ENCODE assay signal across 8 mouse cellular contexts in genomic region chr11:102230006-102230741, GRCm38 (mm10). TPM values are rescaled to one million over a fixed set of nuclear protein-coding genes. Genes with fewer than 3 reads are reported as not detected.
A peak's percentile ranks its signal among the peaks of the same experiment; 100 is the strongest.
DNase-seq lines count a peak whose midpoint lies in the region; ATAC-seq and TF ChIP-seq lines count a peak whose summit lies in the region.

TSS of gene Hdac5 (minus strand) at chr11:102230166.

- no peak for TF ChIP-seq POLR2A in bone marrow macrophage, adult 2 months (IDR thresholded peaks at IDR 0.05; ENCODE audit: borderline replicate concordance, low read depth, low read length)
- peak; percentile 81 for TF ChIP-seq POLR2A in embryonic fibroblast, embryonic 13.5 days (IDR thresholded peaks at IDR 0.05; ENCODE audit: low read depth, low read length)

- peak within 1 kb of the TSS; percentile 88 for H3K4me2 ChIP-seq in kidney, embryonic 14.5 days (replicated peaks; ENCODE audit: low read depth, low read length)
- peak within 1 kb of the TSS; percentile 75 for H3K4me2 ChIP-seq in limb, embryonic 15.5 days

- H3K9me3 ChIP-seq in kidney, embryonic 14.5 days (ENCODE audit: control insufficient read depth, low read length), result no peaks in the 10 kb centered on the region
- no peaks in the 10 kb centered on the region for H3K9me3 ChIP-seq in limb, embryonic 15.5 days

- peak; percentile 90 for ATAC-seq in kidney, embryonic 14.5 days (ENCODE audit: low FRiP score, low TSS enrichment)
- ATAC-seq in limb, embryonic 15.5 days (ENCODE audit: insufficient number of reproducible peaks, low FRiP score, low TSS enrichment, low read depth), result peak; percentile 92

- H3K4me1 ChIP-seq in bone marrow macrophage, adult 2 months (ENCODE audit: control insufficient read depth, insufficient read depth, low read length), result peaks cover 21% of the 10 kb centered on the region
- peaks cover 7% of the 10 kb centered on the region; the same call in 1 of the 2 replicates for H3K4me1 ChIP-seq in embryonic fibroblast, embryonic 13.5 days (ENCODE audit: control insufficient read depth, insufficient read depth, low read length)
- H3K4me1 ChIP-seq in kidney, embryonic 14.5 days (ENCODE audit: control insufficient read depth, insufficient read depth, low read length), result peaks cover 21% of the 10 kb centered on the region
- H3K4me1 ChIP-seq in limb, embryonic 15.5 days, result peaks cover 42% of the 10 kb centered on the region

- WGBS in kidney, embryonic 14.5 days, result under 1% methylated on average over 40 of the region's 49 CpGs
- under 1% methylated on average over 49 of the region's 49 CpGs for WGBS in limb, embryonic 15.5 days

- H3K27me3 ChIP-seq in kidney, embryonic 14.5 days (ENCODE audit: control insufficient read depth, insufficient read depth, low read length), result no peaks in the 10 kb centered on the region
- H3K27me3 ChIP-seq in limb, embryonic 15.5 days, result no peaks in the 10 kb centered on the region

- H3K9ac ChIP-seq in kidney, embryonic 14.5 days (ENCODE audit: low read depth, low read length), result peak within 1 kb of the TSS; percentile 92
- H3K9ac ChIP-seq in limb, embryonic 15.5 days, result peak within 1 kb of the TSS; percentile 86

- H3K4me3 ChIP-seq in bone marrow macrophage, adult 2 months (ENCODE audit: insufficient read depth, low read length), result peak within 1 kb of the TSS; percentile 99
- peak within 1 kb of the TSS; percentile 70 for H3K4me3 ChIP-seq in embryonic fibroblast, embryonic 13.5 days (ENCODE audit: insufficient read depth, low read length)
- H3K4me3 ChIP-seq in kidney, embryonic 14.5 days (ENCODE audit: low read length), result peak within 1 kb of the TSS; percentile 92
- H3K4me3 ChIP-seq in limb, embryonic 15.5 days, result peak within 1 kb of the TSS; percentile 84

- H3K27ac ChIP-seq in bone marrow macrophage, adult 2 months (ENCODE audit: insufficient read depth, low read depth, low read length), result peak within 1 kb of the TSS; percentile 96
- peak within 1 kb of the TSS; percentile 67 for H3K27ac ChIP-seq in embryonic fibroblast, embryonic 13.5 days (ENCODE audit: insufficient read depth, low read length)
- peak within 1 kb of the TSS; percentile 62; the same call in 1 of the 2 replicates for H3K27ac ChIP-seq in kidney, embryonic 14.5 days (ENCODE audit: low read depth, low read length)
- H3K27ac ChIP-seq in limb, embryonic 15.5 days, result peak within 1 kb of the TSS; percentile 86

- DNase-seq in A20 (ENCODE audit: low read depth, low spot score), result peak; percentile 99
- peak; percentile 98 to 99 for DNase-seq in heart, adult 9 months (ENCODE audit: low spot score in 2 of 2)
- DNase-seq in monocyte, adult 2 months (ENCODE audit: low read depth in 1 of 2, low spot score in 2 of 2), result peak; percentile 94 to 98
- peak; percentile 97 to 98 for DNase-seq in spleen, postnatal 36 days (ENCODE audit: low spot score in 2 of 2)

- no peak for TF ChIP-seq CTCF in bone marrow macrophage, adult 2 months (IDR thresholded peaks at IDR 0.05; ENCODE audit: low read depth, low read length)
- no peak for TF ChIP-seq CTCF in embryonic fibroblast, embryonic 13.5 days (IDR thresholded peaks at IDR 0.05; ENCODE audit: borderline replicate concordance, insufficient read depth, low read length)

- no peaks in the 10 kb centered on the region for H3K36me3 ChIP-seq in kidney, embryonic 14.5 days (ENCODE audit: control insufficient read depth, insufficient read depth, low read length)
- H3K36me3 ChIP-seq in limb, embryonic 15.5 days, result no peaks in the 10 kb centered on the region

RNA-seq across cellular contexts. Expression of gene Hdac5, which starts in this region (rescaled TPM):
- 96.3 and 116 TPM in 2 replicates for polyA plus RNA-seq in bone marrow macrophage, adult 2 months (2012; ENCODE audit: insufficient read depth, insufficient read length, missing spikeins)
- polyA plus RNA-seq in embryonic fibroblast, embryonic 13.5 days (2011; ENCODE audit: insufficient read length, low read depth, missing spikeins), result 47.8 and 54.9 TPM in 2 replicates
- 21.6 and 29.1 TPM in 2 replicates for polyA plus RNA-seq in kidney, embryonic 14.5 days (2014; fragmentation: Nextera tagmentation; extraction: Ambion mirVana)
- polyA plus RNA-seq in limb, embryonic 15.5 days (2015; fragmentation: Nextera tagmentation; extraction: Ambion mirVana), result 94.1 and 96.7 TPM in 2 replicates

Comparison
In these comparisons a context has a peak if more than half of its experiments do, and no peak if none do; other contexts are left out.
1. Peak in every context shown above with its lines: DNase-seq, ATAC-seq, H3K4me3 ChIP-seq and H3K27ac ChIP-seq.